ENCODE assay signal across 12 mouse cellular contexts in genomic region chr19:9914346-9914745, GRCm38 (mm10).
"Had no signal": no experiment of that assay in that cellular context is flagged by ENCODE, and none has a peak within 500 bp of the region (broad histone marks: within the 10 kb centered on the region; RNA-seq: fewer than 3 reads in every experiment).

No protein-coding gene starts in this region.

- H3K9me3 ChIP-seq: kidney, embryonic 15.5 days; limb, embryonic 13.5 days; liver, embryonic 13.5 days; megakaryocyte, embryonic 14.5 days; midbrain, embryonic 15.5 days had no signal

- H3K27me3 ChIP-seq: kidney, embryonic 15.5 days; limb, embryonic 13.5 days; liver, embryonic 13.5 days; megakaryocyte, embryonic 14.5 days; midbrain, embryonic 15.5 days had no signal

- H3K36me3 ChIP-seq: kidney, embryonic 15.5 days; limb, embryonic 13.5 days; liver, embryonic 13.5 days; midbrain, embryonic 15.5 days had no signal

- H3K4me2 ChIP-seq: kidney, embryonic 15.5 days; limb, embryonic 13.5 days; liver, embryonic 13.5 days; midbrain, embryonic 11.5 days; midbrain, embryonic 15.5 days had no signal

- DNase-seq: kidney, adult 2 months; kidney, postnatal 25 days; left cerebral cortex, postnatal 4 days; liver, embryonic 13.5 days; lung, adult 18-20 months; right cerebral cortex, postnatal 25 days; thymus, postnatal 36 days had no signal

- ATAC-seq: midbrain, embryonic 15.5 days had no signal

- H3K4me3 ChIP-seq: kidney, embryonic 15.5 days; limb, embryonic 13.5 days; liver, embryonic 13.5 days; megakaryocyte, embryonic 14.5 days; midbrain, embryonic 15.5 days had no signal

- H3K9ac ChIP-seq: kidney, embryonic 15.5 days; limb, embryonic 13.5 days; liver, embryonic 13.5 days; midbrain, embryonic 15.5 days had no signal

- H3K27ac ChIP-seq: kidney, embryonic 15.5 days; limb, embryonic 13.5 days; liver, embryonic 13.5 days; midbrain, embryonic 15.5 days had no signal

- H3K4me1 ChIP-seq: kidney, embryonic 15.5 days; midbrain, embryonic 15.5 days had no signal
